Mouse (Mus musculus) spleen, adult 2 months (tissue): ENCODE measurements around the gene Mrps35. TPM values are rescaled to one million over a fixed set of nuclear protein-coding genes. Genes with fewer than 3 reads are reported as not detected.

Experiments used
- DNase-seq, 2 experiments: peaks; one replicate each; pipeline versions ENCODE4 v3.0.0 to v3.0.0-alpha.2; 2012 to 2021; ENCODE audit warnings: low spot score in 2 of 2, low read depth in 1 of 2
- H3K27ac ChIP-seq: fragments of 200-500 bp; 2 replicates; pipeline ENCODE4 v1.5.1; 2012; ENCODE audit warnings: low read length, inconsistent platforms; ENCODE audit not compliant: insufficient read depth
- H3K27me3 ChIP-seq: fragments of 200-500 bp; 2 replicates; pipeline ENCODE4 v1.6.1; 2012; ENCODE audit warnings: mild to moderate bottlenecking, moderate library complexity, low read length, inconsistent platforms; ENCODE audit not compliant: control insufficient read depth, insufficient read depth
- H3K36me3 ChIP-seq: fragments of 200-500 bp; 2 replicates; pipeline ENCODE4 v1.6.1; 2012; ENCODE audit warnings: mild to moderate bottlenecking, low read length, inconsistent platforms; ENCODE audit not compliant: control insufficient read depth, insufficient read depth
- H3K4me1 ChIP-seq: fragments of 200-500 bp; 2 replicates; pipeline ENCODE4 v1.6.1; 2011; ENCODE audit warnings: inconsistent platforms; ENCODE audit not compliant: control insufficient read depth, insufficient read depth, insufficient read length
- H3K4me3 ChIP-seq: fragments of 200-500 bp; 2 replicates; pipeline ENCODE4 v1.5.1; 2011; ENCODE audit warnings: mild to moderate bottlenecking, inconsistent platforms; ENCODE audit not compliant: insufficient read depth, insufficient read length; ENCODE audit errors: extremely low read depth
- CTCF ChIP-seq: fragments of 200-500 bp; IDR thresholded peaks from 2 replicates; pipeline ENCODE4 v1.5.1; 2011; ENCODE audit warnings: mild to moderate bottlenecking, inconsistent platforms; ENCODE audit not compliant: insufficient read depth, insufficient read length, insufficient replicate concordance; ENCODE audit errors: extremely low read depth
- POLR2A ChIP-seq: fragments of 200-500 bp; IDR thresholded peaks from 2 replicates; pipeline ENCODE4 v1.6.1; 2011; ENCODE audit warnings: low read depth, low read length, inconsistent platforms
- WGBS: fragments of 180-500 bp; shearing (Covaris S2); methylation state at CpG from one replicate; pipeline ENCODE4 v1.1.7; 2018; 5-methylcytosine and 5-hydroxymethylcytosine counted together
- polyA plus RNA-seq: library from polyadenylated mRNA; depleted of rRNA; stranded (reverse); fragments of >200 nt; gene quantifications from 2 replicates; pipeline ENCODE4 v1.2.3, GENCODE M21; 2012

Gene Mrps35
- polyA plus RNA-seq, 1 experiment = 4.1 TPM

GRCm38 (mm10) chr6:147053785-147054646 lies 11.5 kb downstream of the Mrps35 start:
- H3K4me1 ChIP-seq = no peaks in the 10 kb centered on the region
- no peak overlapping the region for H3K4me3 ChIP-seq
- peaks cover 24% of the 10 kb centered on the region for H3K36me3 ChIP-seq
- no peak for DNase-seq
- H3K27ac ChIP-seq = no peak overlapping the region
- 94% methylated on average over 19 of the region's 19 CpGs for WGBS
- TF ChIP-seq CTCF (no peak), POLR2A (no peak)
- H3K27me3 ChIP-seq = no peaks in the 10 kb centered on the region

DNA sequence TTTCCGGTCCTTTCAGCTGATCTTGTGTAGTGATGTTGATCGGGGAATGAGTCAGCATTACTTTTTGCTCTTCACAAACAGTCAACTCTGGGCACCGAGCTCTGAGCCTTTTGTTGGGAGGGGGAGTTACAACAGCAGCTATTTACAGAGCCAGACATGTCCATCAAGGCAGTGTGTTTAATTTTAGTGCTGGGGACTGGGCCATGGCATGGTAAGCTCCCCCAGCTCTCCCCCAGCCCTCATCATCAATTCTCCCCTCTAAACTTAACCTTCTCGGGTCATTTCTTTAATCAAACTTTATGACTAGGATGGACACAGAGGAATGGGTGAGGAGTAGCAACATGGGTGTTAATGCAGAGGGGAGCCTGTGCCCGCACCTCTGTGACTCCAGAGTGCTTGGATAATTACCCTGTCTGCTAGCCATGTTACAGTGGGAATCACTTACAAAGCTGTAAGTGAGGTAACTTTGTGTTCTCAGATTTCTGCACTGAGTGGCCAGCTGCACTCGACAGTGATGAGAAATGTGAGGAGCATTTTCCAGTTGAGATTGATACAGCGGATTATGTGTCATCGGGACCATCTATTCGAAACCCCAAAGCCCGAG lies 12.9 kb downstream of the Mrps35 start:
- H3K27me3 ChIP-seq = no peaks in the 10 kb centered on the region
- no peak for DNase-seq
- no peak overlapping the region for H3K27ac ChIP-seq
- peaks cover 19% of the 10 kb centered on the region for H3K36me3 ChIP-seq
- no peaks in the 10 kb centered on the region for H3K4me1 ChIP-seq
- no peak overlapping the region for H3K4me3 ChIP-seq
- 86% methylated on average over 10 of the region's 10 CpGs for WGBS
- TF ChIP-seq POLR2A (no peak), CTCF (no peak)

GRCm38 (mm10) chr6:147059326-147059725 lies 16.8 kb downstream of the Mrps35 start:
- Histone ChIP-seq H3K4me3 (no peak overlapping the region), H3K27me3 (no peaks in the 10 kb centered on the region), H3K27ac (no peak overlapping the region), H3K4me1 (no peaks in the 10 kb centered on the region), H3K36me3 (peaks cover 25% of the 10 kb centered on the region)
- 88% methylated on average over 7 of the region's 7 CpGs for WGBS
- no peak for TF ChIP-seq CTCF
- no peak for TF ChIP-seq POLR2A
- DNase-seq = no peak

DNA sequence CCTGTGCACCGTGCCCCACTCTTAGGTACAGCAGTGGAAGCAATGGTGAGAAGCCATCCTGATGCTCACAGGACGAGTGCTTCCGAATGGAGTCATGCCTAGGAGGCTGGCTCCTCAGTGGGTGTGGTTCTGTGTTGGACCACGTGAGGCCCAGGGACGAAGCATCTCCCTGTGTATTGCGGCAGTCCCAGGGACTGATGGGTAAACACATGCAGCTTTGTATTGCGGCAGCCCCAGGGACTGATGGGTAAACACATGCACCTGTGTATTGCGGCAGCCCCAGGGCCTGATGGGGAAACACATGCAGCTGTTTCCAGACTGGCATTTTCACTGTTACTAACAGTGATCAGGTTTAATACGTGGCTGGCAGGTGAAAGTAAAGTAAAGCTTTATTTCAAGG lies 19.1 kb downstream of the Mrps35 start:
- H3K4me3 ChIP-seq = no peak overlapping the region
- 97% methylated on average over 9 of the region's 9 CpGs for WGBS
- no peaks in the 10 kb centered on the region for H3K4me1 ChIP-seq
- H3K27ac ChIP-seq = no peak overlapping the region
- no peak for DNase-seq
- H3K36me3 ChIP-seq = peaks cover 22% of the 10 kb centered on the region
- TF ChIP-seq POLR2A = no peak
- TF ChIP-seq CTCF = no peak
- H3K27me3 ChIP-seq = no peaks in the 10 kb centered on the region

GRCm38 (mm10) chr6:147062034-147062433 lies 19.5 kb downstream of the Mrps35 start:
- Histone ChIP-seq H3K27ac (no peak overlapping the region), H3K4me1 (no peaks in the 10 kb centered on the region), H3K27me3 (no peaks in the 10 kb centered on the region), H3K4me3 (no peak overlapping the region), H3K36me3 (peaks cover 25% of the 10 kb centered on the region)
- WGBS = 92% methylated on average over 7 of the region's 7 CpGs
- TF ChIP-seq POLR2A = no peak
- no peak for TF ChIP-seq CTCF
- DNase-seq = no peak

DNA sequence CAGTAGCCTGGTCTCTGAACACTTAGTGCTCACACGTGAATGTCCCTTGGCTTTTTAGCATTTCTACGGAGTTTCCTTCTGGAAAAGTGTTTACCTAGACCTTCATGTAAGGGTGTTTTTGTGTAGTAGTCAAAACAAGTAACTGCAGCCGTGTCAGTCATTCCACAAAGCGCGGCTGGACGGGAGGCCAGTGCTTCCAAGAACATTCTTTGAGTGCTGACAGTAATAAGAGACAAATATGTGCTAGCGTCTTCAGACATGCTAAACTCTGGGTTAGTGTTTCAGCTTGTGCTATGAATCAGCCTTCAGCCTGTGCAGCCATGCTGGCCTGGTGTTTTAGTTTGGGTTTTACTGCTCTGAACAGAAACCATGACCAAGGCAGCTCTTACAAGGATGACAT lies 20.1 kb downstream of the Mrps35 start:
- 95% methylated on average over 7 of the region's 7 CpGs for WGBS
- Histone ChIP-seq H3K27me3 (no peaks in the 10 kb centered on the region), H3K4me1 (no peaks in the 10 kb centered on the region), H3K36me3 (peaks cover 26% of the 10 kb centered on the region), H3K27ac (no peak overlapping the region), H3K4me3 (no peak overlapping the region)
- TF ChIP-seq POLR2A = no peak
- no peak for TF ChIP-seq CTCF
- DNase-seq = no peak
